Mouse (Mus musculus) 3T3-L1 (cell line): Measurements from ENCODE around the gene Zfhx3.

ENCODE experiments used
- DNase-seq: peaks from one replicate; pipeline ENCODE4 v3.0.0-alpha.2; 2015; ENCODE audit warnings: low read depth, low spot score

Zfhx3 gene

DNA sequence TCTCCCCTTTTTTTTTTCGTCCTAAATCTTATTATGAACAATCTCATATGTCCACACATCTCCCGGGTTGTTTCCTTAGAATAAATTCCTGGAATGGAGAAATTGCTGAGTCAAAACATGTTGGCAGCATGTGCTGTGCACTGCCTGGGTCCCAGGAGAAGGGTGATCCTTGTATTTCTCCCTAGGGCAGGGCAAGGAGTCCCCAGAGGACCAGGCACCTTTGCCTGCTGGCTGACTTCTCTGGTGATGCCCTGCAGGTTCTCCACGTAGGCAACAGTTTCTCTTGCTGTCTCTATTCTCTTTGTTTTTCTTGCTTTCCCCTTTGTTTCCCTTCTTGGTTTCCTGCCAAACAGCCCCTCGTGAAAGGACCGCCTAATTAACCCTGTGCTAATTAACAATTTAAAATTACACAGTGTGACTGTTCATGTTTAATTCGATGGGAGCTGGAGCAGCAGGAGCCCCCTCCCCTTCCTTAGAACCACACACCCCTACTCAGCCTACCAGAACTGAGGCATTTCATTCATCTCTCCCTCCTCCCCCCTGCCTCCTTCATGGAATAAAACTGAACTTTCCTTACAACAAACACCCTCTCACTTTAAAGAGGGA is 845.8 kb downstream of the Zfhx3 start:
- no peak for DNase-seq

GRCm38 (mm10) chr8:108788762-108789157 is 846.3 kb downstream of the Zfhx3 start:
- no peak for DNase-seq

DNA sequence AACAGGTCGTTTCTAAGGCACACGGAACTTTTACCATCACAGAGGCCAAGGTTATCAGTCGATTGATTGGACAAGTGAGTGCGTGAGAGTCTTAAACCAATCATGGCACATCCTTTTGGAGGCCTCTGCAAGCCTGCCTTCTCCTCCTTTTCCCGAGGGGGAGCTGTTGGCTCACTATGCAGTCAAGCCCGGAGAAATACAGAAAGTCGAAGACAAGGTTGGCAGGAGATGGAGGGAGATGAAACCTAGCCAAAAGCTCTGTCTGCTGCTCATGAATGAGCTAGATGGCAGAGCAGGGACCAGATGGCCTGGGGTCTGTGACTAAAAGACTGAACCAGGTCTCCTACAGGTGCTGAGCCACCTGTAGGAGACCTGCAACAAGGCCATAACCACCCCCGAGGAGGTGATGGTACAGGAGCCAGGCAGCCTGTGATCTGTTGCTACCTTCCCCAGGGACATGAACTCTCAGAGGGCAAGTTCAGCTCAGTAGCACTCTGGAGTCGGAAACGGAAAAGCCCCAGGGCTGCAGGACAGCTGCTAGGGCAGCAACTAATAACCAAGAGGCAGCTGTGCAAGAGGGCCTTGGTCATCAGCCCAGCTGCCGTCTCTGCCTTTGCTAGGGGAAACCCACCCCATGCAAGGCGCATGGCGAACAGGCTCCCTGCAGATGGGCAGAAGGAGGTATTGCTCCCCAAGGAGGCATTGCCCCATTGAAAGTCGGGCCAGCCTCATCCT is 848.3 kb downstream of the Zfhx3 start:
- peak; percentile 66 for DNase-seq

DNA sequence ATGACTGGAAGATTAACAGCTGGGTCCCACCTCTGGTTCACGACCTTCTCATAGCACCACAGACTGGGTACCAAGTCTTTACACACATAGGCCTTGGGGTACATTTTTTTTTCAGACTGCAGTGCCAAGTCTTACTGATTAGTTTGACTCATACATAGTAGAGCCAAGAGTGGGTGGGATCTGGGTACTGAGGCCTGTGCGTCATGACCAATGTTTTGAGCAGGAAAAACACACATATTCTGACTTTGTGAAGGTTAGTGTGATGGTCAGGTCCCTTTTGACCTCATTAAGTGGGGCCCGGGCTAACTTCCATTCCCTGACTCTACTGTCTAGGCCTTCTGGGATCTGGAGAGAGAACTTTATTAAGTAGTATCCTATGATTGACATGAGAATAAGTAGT is 853.6 kb downstream of the Zfhx3 start:
- peak; percentile 79 for DNase-seq

DNA sequence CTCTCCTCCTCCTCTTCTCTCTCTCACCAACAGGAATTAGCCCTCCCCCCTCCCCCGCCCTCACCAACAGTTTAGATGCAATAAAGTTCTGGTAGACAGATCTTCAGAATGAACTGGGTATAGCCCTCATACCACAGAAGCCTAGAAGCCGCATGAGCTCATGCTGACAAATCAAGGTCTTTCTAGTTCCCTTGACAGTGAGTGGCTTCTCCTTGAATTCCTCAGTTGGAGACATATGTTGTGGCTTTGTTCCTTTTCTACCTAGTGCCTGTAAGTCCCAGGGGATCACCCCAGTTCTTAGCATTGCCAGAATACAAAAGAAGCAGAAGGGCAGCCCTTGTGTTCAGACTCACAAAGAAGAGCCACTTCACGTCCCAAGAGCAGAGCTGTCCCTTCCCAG is 854.4 kb downstream of the Zfhx3 start:
- peak; percentile 53 for DNase-seq

- peak; percentile 97 for DNase-seq
These were observed 855.6 kb downstream of the Zfhx3 start for GRCm38 (mm10) chr8:108798012-108798411.

DNA sequence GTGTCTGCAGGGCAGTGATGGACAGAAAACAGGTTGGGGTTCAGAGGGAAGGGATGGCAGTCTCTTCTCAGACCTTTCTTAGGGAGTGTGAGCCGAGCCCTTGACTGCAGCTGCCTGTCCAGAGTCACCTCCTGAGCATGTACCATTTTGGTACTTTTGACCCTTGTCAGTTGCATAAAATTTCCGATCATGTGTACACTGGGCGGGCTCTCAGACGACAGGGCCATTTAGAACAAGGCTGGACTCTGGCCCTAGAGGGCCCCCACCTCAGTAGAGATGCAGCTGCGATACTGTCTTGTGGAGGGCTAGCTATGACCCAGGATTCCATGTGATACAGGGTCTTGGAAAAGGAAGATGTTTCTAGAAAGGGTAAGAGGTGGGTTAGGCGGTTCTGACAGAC is 856.8 kb downstream of the Zfhx3 start:
- no peak for DNase-seq

- no peak for DNase-seq
These were observed 857.9 kb downstream of the Zfhx3 start for GRCm38 (mm10) chr8:108800357-108800756.

GRCm38 (mm10) chr8:108803017-108803416 is 860.6 kb downstream of the Zfhx3 start:
- no peak for DNase-seq

DNA sequence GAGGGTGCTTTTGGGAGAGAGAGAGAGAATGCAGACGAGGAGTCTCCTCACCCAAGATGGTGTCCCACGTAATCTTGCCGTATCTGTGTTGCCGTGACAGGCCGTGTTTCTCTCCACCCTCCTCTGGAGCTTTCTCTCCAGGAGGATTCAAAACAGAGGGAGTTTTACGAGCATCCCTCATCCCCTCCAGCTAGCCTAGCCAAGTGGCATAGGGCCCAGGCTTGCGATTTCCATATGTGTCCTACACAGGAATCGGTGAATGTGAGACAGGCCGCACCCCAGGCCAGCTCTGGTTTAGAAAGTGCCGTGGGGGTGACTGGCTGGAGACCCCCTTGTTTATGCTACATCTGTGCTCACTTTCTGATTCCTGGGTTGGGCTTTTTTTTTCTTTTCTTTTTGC is 869.2 kb downstream of the Zfhx3 start:
- no peak for DNase-seq

DNA sequence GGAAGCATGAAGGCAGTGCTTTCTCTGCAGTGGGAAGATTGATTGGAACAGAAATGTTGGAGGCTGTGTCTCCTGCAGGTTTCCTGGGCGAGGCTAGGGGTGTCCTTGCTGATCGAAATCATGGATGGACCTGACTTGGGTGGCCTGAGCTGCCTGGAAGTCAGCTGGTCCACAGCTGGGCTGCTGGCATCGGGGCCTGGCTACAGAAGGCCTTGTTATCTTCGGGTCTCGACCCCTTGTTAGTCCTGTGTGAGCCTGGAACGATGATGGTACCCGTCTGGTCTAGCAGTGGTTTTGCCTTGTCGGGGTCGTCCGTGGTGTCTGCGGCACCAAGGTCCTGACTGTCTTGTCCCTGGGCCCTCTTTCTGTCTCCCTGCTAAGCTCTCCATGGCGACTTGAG is 870.9 kb downstream of the Zfhx3 start:
- DNase-seq, result no peak

DNA sequence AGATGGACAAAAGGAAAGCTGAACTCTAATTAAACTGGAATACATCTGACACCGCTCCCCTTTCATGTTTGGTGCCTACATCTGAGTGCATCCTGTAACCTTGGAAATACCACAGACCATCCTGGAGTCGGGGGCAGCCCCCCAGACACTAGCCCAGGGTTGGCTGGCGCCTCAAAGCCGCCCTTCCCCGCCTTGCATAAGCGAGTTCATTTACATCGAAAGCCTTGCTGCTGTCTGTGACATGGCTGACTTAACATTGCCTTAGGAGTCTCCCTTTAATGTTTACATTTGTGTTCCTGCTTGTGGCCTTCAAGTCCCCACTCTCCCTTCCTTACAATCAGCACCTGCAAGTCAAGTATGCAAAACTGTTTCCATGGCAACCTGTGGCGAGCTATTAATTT is 876.8 kb downstream of the Zfhx3 start:
- DNase-seq, result no peak

DNA sequence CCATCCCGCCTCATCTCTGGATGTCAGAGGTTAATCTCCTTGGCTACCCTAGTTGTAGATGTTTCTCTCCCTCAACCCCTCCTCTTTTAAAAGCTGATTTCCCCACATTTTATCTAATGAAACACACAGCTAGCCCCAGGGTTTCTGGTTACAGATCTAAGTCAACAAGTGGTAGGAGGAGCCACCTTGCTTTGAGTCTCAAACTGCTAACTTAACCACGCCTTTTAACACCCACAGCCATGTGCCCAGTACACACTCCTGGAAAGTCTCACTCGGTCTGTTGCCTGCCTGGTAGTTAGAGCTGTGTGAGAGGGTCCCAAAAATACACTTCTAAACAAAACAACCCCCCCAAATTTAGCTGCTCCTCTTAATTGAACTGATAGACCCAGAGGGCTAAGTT is 877.4 kb downstream of the Zfhx3 start:
- DNase-seq, result peak; percentile 38

DNA sequence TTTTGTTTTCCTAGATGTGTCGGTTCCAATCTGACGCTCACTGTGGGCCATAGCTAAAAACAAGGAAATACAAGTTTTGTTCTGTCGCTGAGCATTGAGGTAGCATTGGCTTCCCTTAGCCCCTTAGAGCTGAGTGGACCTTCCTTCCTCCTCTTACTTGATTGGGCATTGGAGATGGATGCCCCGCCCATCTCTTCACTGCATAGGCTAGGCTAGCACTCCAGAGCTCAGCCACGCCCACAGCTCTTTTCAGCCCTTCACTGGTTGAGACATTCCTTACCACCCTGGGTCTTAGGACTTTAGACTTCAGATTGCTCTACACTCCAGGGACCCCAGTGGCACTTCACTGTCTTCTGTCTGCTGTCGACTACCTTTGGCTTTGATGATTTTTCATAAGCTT is 878.2 kb downstream of the Zfhx3 start:
- DNase-seq, result no peak

- peak; percentile 33 for DNase-seq
These were observed 880.4 kb downstream of the Zfhx3 start for GRCm38 (mm10) chr8:108822841-108823266.

- no peak for DNase-seq
These were observed 881.6 kb downstream of the Zfhx3 start for GRCm38 (mm10) chr8:108824049-108824448.

DNA sequence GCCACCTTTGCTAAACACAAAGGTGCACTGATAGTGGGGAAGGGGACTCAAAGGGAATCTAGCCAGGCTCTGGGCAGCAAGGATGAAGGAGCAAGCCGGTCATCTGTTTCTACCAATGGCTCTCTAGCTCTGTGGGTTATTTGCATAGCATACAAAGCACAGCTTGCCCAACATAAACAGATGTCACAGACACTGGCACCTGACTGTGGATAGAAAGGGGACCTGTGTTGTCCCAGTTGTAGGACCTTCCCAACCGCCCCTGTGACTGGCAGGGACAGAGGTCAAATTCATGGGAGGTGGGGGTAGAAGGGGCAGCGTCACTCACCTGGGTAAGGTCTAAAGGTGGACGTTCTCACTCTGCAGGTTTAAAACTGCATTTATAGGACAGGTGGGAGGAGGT is 884.0 kb downstream of the Zfhx3 start:
- no peak for DNase-seq

- DNase-seq, result no peak
These were observed 885.0 kb downstream of the Zfhx3 start for GRCm38 (mm10) chr8:108827428-108827827.

- DNase-seq, result no peak
These were observed 886.9 kb downstream of the Zfhx3 start for GRCm38 (mm10) chr8:108829305-108829717.

DNA sequence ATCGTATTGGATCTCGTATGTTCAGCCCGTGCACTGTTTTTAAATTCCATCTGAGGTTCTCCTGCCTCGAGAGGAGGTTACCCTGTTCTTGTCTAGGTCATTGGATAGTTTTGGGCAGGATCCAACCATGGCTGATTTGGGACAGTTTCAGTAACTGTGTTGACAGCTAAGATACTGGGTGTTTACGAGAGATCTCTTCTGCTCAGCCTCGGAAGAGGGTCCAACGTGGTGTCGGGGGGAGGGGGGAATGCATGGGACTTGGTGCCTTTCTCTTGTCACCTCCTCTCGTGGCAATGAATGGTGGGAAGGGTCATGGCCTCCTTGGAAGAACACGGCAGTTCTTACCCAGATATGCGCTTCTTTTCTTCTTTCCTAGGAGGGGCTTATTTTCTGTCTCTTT is 892.7 kb downstream of the Zfhx3 start:
- no peak for DNase-seq

DNA sequence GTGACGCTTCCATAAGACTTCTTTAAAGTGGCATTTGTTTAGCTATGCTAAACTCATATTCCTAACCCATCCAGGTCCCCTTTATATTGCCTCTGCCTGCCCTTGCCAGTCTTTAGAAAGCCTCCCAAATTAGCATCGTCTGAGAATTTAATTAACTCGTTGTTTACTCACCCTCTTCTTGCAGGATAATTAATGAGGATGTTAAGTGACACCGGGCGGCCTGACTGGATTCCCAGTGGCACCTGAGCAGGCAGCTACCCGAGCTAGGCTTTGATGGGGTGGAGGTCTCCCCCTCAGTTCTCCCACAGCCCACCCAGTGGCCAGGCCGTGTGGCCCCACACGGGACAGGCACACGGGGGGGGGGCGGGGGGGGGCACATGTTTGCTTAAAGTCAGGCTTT is 895.3 kb downstream of the Zfhx3 start:
- DNase-seq, result no peak

DNA sequence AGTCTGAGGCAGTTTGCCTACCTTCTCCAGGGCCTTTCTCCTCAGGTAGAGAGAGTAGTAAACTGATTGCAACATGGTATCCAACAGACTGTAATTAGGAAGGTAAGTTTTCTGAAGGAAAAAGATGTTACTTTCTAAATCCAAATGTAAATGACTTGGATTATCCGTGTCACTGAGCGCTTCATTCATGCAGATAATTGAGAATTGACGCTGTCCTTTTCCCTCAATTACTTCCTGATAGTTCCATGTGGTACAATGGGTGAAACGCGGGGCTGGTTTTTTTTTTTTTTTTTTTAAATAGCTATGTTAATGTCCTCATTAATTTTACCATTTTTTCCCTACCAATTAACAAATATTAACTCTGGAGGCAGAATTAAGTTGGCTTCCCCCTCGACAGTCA is 896.3 kb downstream of the Zfhx3 start:
- no peak for DNase-seq

DNA sequence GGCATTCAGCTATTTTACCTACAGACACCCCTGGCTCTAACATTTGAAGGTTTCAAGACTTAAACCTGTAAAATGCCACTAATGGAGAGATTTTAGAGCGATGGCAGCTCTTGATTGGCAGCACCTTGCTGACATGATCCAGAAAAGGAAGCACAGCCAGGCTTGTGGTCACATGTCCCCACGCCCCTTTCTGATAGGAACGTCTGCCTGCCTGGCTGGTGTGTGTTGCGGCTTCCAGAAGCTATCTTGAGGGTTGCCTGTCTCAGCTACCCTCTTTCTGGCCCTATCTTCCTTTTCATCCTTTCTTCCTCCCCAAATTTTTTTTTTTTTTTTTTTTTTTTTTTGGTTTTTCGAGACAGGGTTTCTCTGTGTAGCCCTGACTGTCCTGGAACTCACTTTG is 899.9 kb downstream of the Zfhx3 start:
- no peak for DNase-seq

GRCm38 (mm10) chr8:108846174-108846573 is 903.7 kb downstream of the Zfhx3 start:
- no peak for DNase-seq
